Mouse (Mus musculus) hindbrain, embryonic 10.5 days (tissue): ENCODE results near the gene Olfr1205. TPM values are rescaled to one million over a fixed set of nuclear protein-coding genes. Genes with fewer than 3 reads are reported as not detected.

ENCODE experiments used
- DNase-seq: peaks from one replicate; pipeline ENCODE4 v3.0.0-alpha.2; 2017; ENCODE audit warnings: low spot score
- H3K27ac ChIP-seq: fragments of 300-500 bp; sonication (generic); 2 replicates; pipeline ENCODE4 v1.5.1; 2016; ENCODE audit warnings: mild to moderate bottlenecking, moderate library complexity
- H3K27me3 ChIP-seq: fragments of 300-500 bp; sonication (generic); 2 replicates; pipeline ENCODE4 v1.6.1; 2016; ENCODE audit warnings: mild to moderate bottlenecking; ENCODE audit not compliant: poor library complexity, insufficient read depth, severe bottlenecking
- H3K36me3 ChIP-seq: fragments of 300-500 bp; sonication (generic); 2 replicates; pipeline ENCODE4 v1.6.1; 2016; ENCODE audit warnings: mild to moderate bottlenecking, moderate library complexity
- H3K4me1 ChIP-seq: fragments of 300-500 bp; sonication (generic); replicated peaks from 2 replicates; pipeline ENCODE4 v1.6.1; 2016; ENCODE audit warnings: mild to moderate bottlenecking
- H3K4me3 ChIP-seq: fragments of 300-500 bp; sonication (generic); 2 replicates; pipeline ENCODE4 v1.5.1; 2016; ENCODE audit warnings: mild to moderate bottlenecking, moderate library complexity
- H3K9me3 ChIP-seq: fragments of 300-500 bp; sonication (generic); 2 replicates; pipeline ENCODE4 v1.6.1; 2016; ENCODE audit warnings: mild to moderate bottlenecking, moderate library complexity
- WGBS: fragments of 180-500 bp; shearing (Covaris S2); methylation state at CpG from one replicate; pipeline ENCODE4 v1.1.7; 2016; 5-methylcytosine and 5-hydroxymethylcytosine counted together
- polyA plus RNA-seq: library from polyadenylated mRNA; unstranded; fragments of >200 nt; fragmentation: Nextera tagmentation; extraction: Ambion mirVana; gene quantifications from 2 replicates; pipeline ENCODE4 v1.2.1, GENCODE M21; 2016

Olfr1205 gene
- not detected in 2 replicates for polyA plus RNA-seq

DNA sequence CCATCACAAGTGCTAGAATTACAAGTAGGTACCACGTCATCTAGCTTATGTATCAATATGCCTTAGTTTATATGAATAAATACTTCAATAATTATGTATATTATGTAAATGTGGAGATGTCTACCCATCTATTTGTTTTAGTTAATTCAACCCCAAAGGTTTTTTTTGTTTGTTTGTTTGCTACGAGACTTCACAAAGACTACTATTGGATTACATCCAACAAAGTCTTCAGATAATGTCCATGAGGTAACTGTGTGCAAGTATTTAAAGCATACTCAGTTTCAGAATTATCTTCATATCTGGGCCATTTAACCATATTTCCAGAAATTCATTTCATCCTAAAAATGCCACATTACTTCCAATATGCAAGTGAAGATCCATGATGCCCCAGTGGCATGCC lies at the start of gene Olfr1205:
Gene Olfr1205, plus strand, starts transcription at position 301 of the 400 bp plus-strand sequence.
- Histone ChIP-seq H3K4me3 (no peak within 1 kb of the TSS), H3K27ac (no peak within 1 kb of the TSS), H3K9me3 (no peaks in the 10 kb centered on the region), H3K36me3 (no peaks in the 10 kb centered on the region), H3K4me1 (no peaks in the 10 kb centered on the region), H3K27me3 (no peaks in the 10 kb centered on the region)
- DNase-seq: no peak
- WGBS: 90% methylated on average over 2 of the region's 2 CpGs

DNA sequence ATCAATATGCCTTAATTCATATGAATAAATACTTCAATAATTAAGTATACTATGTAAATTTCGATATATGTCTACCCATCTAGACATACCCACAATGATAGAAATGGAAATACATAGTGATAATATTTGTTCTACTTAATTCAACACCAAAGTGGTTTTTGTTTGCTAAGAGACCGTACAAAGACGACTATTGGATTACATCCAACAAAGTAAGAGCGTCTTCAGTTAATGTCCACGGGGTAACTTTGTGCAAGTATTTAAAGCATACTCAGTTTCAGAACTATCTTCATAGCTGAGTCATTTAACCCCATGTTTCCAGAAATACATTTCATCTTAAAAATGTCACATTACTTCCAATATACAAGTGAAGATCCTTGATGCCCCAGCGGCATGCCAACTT lies 36.8 kb upstream of the Olfr1205 start, which contains the start of gene Olfr1201:
Gene Olfr1201, plus strand, starts transcription at position 301 of the 400 bp plus-strand sequence.
- Histone ChIP-seq H3K27me3 (no peaks in the 10 kb centered on the region), H3K27ac (no peak within 1 kb of the TSS), H3K36me3 (no peaks in the 10 kb centered on the region), H3K4me3 (no peak within 1 kb of the TSS), H3K9me3 (no peaks in the 10 kb centered on the region), H3K4me1 (no peaks in the 10 kb centered on the region)
- WGBS: 89% methylated on average over 6 of the region's 6 CpGs
- DNase-seq: no peak

DNA sequence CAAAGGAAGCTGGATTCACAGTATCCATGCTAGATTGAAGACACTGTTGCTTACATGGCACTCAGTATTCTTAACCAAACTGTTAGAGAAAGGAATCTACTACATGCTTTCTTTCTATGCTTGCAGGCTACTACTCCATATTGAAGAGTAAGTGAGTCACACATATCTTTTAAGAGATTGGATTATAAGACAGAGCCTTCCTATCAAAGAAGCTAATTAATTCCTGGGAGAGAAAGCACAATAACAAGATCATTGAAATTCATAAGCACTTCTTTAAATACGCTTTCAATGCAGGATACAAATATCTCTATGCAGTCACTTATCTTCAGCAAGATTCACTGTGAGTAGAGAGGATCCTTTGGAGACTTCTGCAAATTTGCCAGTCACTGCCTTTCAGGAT lies 15.3 kb upstream of the Olfr1205 start, which contains the start of gene Olfr1202:
Gene Olfr1202, plus strand, starts transcription at position 301 of the 400 bp plus-strand sequence.
- Histone ChIP-seq H3K4me3 (no peak within 1 kb of the TSS), H3K36me3 (no peaks in the 10 kb centered on the region), H3K27me3 (no peaks in the 10 kb centered on the region), H3K27ac (no peak within 1 kb of the TSS), H3K9me3 (no peaks in the 10 kb centered on the region), H3K4me1 (no peaks in the 10 kb centered on the region)
- 91% methylated on average over 1 of the region's 1 CpGs for WGBS
- no peak for DNase-seq

- DNase-seq: no peak
- Histone ChIP-seq H3K27me3 (no peaks in the 10 kb centered on the region), H3K27ac (no peak overlapping the region), H3K36me3 (no peaks in the 10 kb centered on the region), H3K4me1 (no peaks in the 10 kb centered on the region), H3K4me3 (no peak overlapping the region), H3K9me3 (no peaks in the 10 kb centered on the region)
- WGBS: 84% methylated on average over 2 of the region's 2 CpGs
Measured at GRCm38 (mm10) chr2:88838477-88838876, 8.9 kb downstream of the Olfr1205 start.

- no peak for DNase-seq
- Histone ChIP-seq H3K4me1 (no peaks in the 10 kb centered on the region), H3K36me3 (no peaks in the 10 kb centered on the region), H3K27me3 (no peaks in the 10 kb centered on the region), H3K9me3 (no peaks in the 10 kb centered on the region), H3K4me3 (no peak within 1 kb of the TSS), H3K27ac (no peak within 1 kb of the TSS)
- 89% methylated on average over 1 of the region's 1 CpGs for WGBS
Measured at GRCm38 (mm10) chr2:88848992-88849391, 19.5 kb downstream of the Olfr1205 start, which contains the start of gene Olfr1204. TSS of gene Olfr1204 (plus strand) at chr2:88849292.

DNA sequence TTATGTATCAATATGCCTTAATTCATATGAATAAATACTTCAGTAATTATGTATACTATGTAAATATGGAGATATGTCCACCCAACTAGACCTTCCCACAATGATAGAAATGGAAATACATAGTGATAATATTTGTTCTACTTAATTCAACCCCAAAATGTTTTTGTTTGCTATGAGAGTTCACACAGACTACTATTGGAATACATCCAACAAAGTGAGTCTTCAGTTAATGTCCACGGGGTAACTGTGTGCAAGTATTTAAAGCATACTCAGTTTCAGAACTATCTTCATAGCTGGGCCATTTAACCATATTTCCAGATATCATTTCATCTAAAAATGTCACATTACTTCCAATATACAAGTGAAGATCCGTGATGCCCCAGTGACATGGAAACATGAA lies 33.4 kb downstream of the Olfr1205 start, which contains the start of gene Olfr1206:
Gene Olfr1206, plus strand, starts transcription at position 301 of the 400 bp plus-strand sequence.
- no peak within 1 kb of the TSS for H3K27ac ChIP-seq
- no peaks in the 10 kb centered on the region for H3K36me3 ChIP-seq
- 89% methylated on average over 2 of the region's 2 CpGs for WGBS
- no peak within 1 kb of the TSS for H3K4me3 ChIP-seq
- H3K4me1 ChIP-seq: no peaks in the 10 kb centered on the region
- no peak for DNase-seq
- H3K27me3 ChIP-seq: no peaks in the 10 kb centered on the region
- H3K9me3 ChIP-seq: no peaks in the 10 kb centered on the region

Other genes with a start within 250 kb of the Olfr1205 start
- gene Olfr1189, start 243.3 kb upstream of the Olfr1205 start, polyA plus RNA-seq: not detected in 2 replicates
- not detected in 2 replicates for gene Olfr1191-ps1, start 189.2 kb upstream of the Olfr1205 start, polyA plus RNA-seq
- not detected in 2 replicates for gene Olfr1192-ps1, start 181.2 kb upstream of the Olfr1205 start, polyA plus RNA-seq
- not detected in 2 replicates for gene Olfr1193, start 154.1 kb upstream of the Olfr1205 start, polyA plus RNA-seq
- not detected in 2 replicates for gene Olfr1195, start 140.6 kb upstream of the Olfr1205 start, polyA plus RNA-seq
- not detected in 2 replicates for gene Olfr1196, start 125.1 kb upstream of the Olfr1205 start, polyA plus RNA-seq
- not detected in 2 replicates for gene Olfr1197, start 97.4 kb upstream of the Olfr1205 start, polyA plus RNA-seq
- not detected in 2 replicates for gene Olfr1198, start 78.4 kb upstream of the Olfr1205 start, polyA plus RNA-seq
- not detected in 2 replicates for gene Olfr1199, start 69.3 kb upstream of the Olfr1205 start, polyA plus RNA-seq
- not detected in 2 replicates for gene Olfr1200, start 59.2 kb upstream of the Olfr1205 start, polyA plus RNA-seq
- not detected in 2 replicates for gene Olfr1201, start 36.7 kb upstream of the Olfr1205 start, polyA plus RNA-seq
- 0.04 TPM in 1 of 2 replicates, not detected in the other for gene Olfr1202, start 15.2 kb upstream of the Olfr1205 start, polyA plus RNA-seq
- gene Olfr1204, start 19.6 kb downstream of the Olfr1205 start, polyA plus RNA-seq: not detected in 2 replicates
- gene Olfr1206, start 33.5 kb downstream of the Olfr1205 start, polyA plus RNA-seq: not detected in 2 replicates
- not detected in 2 replicates for gene Olfr1208, start 72.6 kb downstream of the Olfr1205 start, polyA plus RNA-seq
- not detected in 2 replicates for gene Olfr1209, start 85.4 kb downstream of the Olfr1205 start, polyA plus RNA-seq
- not detected in 2 replicates for gene Olfr1211, start 108.4 kb downstream of the Olfr1205 start, polyA plus RNA-seq
- gene Olfr1212, start 124.2 kb downstream of the Olfr1205 start, polyA plus RNA-seq: not detected in 2 replicates
- not detected in 2 replicates for gene Gm13762, start 150.5 kb downstream of the Olfr1205 start, polyA plus RNA-seq
- gene Olfr1214, start 162.9 kb downstream of the Olfr1205 start, polyA plus RNA-seq: not detected in 2 replicates
- gene Olfr1215, start 177.2 kb downstream of the Olfr1205 start, polyA plus RNA-seq: not detected in 2 replicates
- gene Olfr1216, start 188.6 kb downstream of the Olfr1205 start, polyA plus RNA-seq: not detected in 2 replicates
- gene Olfr1217, start 202.3 kb downstream of the Olfr1205 start, polyA plus RNA-seq: not detected in 2 replicates
- gene Olfr1218, start 231.4 kb downstream of the Olfr1205 start, polyA plus RNA-seq: not detected in 2 replicates